Mouse (Mus musculus): ENCODE results near the gene 2300002M23Rik. TPM values are rescaled to one million over a fixed set of nuclear protein-coding genes. Genes with fewer than 3 reads are reported as not detected.
A peak's percentile ranks its signal among the peaks of the same experiment; 100 is the strongest.

The 2300002M23Rik gene
- total and polyA plus RNA-seq, 3 experiments, result not detected

- Histone ChIP-seq H3K4me1 (ENCODE audit: control insufficient read depth, insufficient read depth, low read length) (peaks cover 3% of the 10 kb centered on the region), H3K79me2 (replicated peaks; ENCODE audit: control insufficient read depth, insufficient read depth, low read length) (no peaks in the 10 kb centered on the region), H3K9ac (ENCODE audit: low read depth, low read length) (no peak overlapping the region), H3K27me3 (ENCODE audit: control insufficient read depth, insufficient read depth, low read length) (no peaks in the 10 kb centered on the region), H3K36me3 (ENCODE audit: control insufficient read depth, insufficient read depth, low read length) (no peaks in the 10 kb centered on the region), H3K27ac (no peak overlapping the region), H3K4me3 (no peak overlapping the region)
- intact Hi-C loops (cut with DNase I), result no loop called here
- DNase-seq, result no peak
- 49% methylated on average over 8 of the region's 8 CpGs for WGBS
- no peak for TF ChIP-seq CTCF (IDR thresholded peaks at IDR 0.05)
Observed at GRCm38 (mm10) chr17:35550871-35551270, 16.4 kb upstream of the 2300002M23Rik start.

DNA sequence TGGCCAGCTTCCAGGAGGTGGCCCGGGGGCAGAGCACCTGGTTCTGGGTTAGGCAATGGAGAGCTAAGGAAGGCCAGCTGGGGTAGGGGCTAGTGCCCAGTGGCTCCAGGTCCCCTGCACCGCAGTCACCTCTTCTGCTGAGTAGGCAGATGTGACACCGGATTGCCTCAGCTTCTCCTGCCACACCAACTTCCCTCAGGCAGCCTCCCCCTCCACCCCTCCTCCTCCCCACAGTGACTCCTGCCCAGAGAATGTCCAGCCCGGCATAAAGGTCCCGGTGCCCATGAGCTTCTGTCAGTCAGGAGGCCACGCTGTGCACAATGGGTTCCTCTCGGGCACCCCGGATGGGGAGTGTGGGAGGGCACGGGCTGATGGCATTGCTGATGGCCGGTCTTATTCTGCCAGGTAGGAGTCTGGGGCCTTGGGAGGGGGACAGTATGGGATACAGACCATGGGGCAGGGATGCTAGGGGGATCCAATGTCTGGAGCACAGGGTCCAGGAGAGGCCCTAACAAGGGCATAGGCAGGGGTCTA lies 15.3 kb upstream of the 2300002M23Rik start, which contains the start of gene Cdsn:
Cdsn (plus strand) TSS at position 248 of the 534 bp plus-strand sequence.
- H3K9ac ChIP-seq (ENCODE audit: low read depth, low read length), result no peak within 1 kb of the TSS
- no peak within 1 kb of the TSS for H3K27ac ChIP-seq
- WGBS, result 77% methylated on average over 10 of the region's 10 CpGs
- no peak for DNase-seq
- H3K79me2 ChIP-seq (replicated peaks; ENCODE audit: control insufficient read depth, insufficient read depth, low read length), result no peaks in the 10 kb centered on the region
- no peak within 1 kb of the TSS for H3K4me3 ChIP-seq
- TF ChIP-seq POLR2A (IDR thresholded peaks at IDR 0.05; ENCODE audit: insufficient read depth, low read depth, low read length) (no peak), CTCF (IDR thresholded peaks at IDR 0.05) (no peak), EP300 (IDR thresholded peaks at IDR 0.05; ENCODE audit: insufficient read depth, low read depth, low read length) (no peak)
- peaks cover 3% of the 10 kb centered on the region for H3K4me1 ChIP-seq (ENCODE audit: control insufficient read depth, insufficient read depth, low read length)
- H3K27me3 ChIP-seq (ENCODE audit: control insufficient read depth, insufficient read depth, low read length), result no peaks in the 10 kb centered on the region
- no peaks in the 10 kb centered on the region for H3K36me3 ChIP-seq (ENCODE audit: control insufficient read depth, insufficient read depth, low read length)
- intact Hi-C loops (cut with DNase I), result no loop called here

GRCm38 (mm10) chr17:35554321-35554720 lies 12.9 kb upstream of the 2300002M23Rik start:
- Histone ChIP-seq H3K27me3 (ENCODE audit: control insufficient read depth, insufficient read depth, low read length) (no peaks in the 10 kb centered on the region), H3K36me3 (ENCODE audit: control insufficient read depth, insufficient read depth, low read length) (no peaks in the 10 kb centered on the region), H3K9ac (ENCODE audit: low read depth, low read length) (no peak overlapping the region), H3K27ac (no peak overlapping the region), H3K79me2 (replicated peaks; ENCODE audit: control insufficient read depth, insufficient read depth, low read length) (no peaks in the 10 kb centered on the region), H3K4me1 (ENCODE audit: control insufficient read depth, insufficient read depth, low read length) (no peaks in the 10 kb centered on the region), H3K4me3 (no peak overlapping the region)
- WGBS, result 85% methylated on average over 5 of the region's 5 CpGs
- intact Hi-C loops (cut with DNase I), result no loop called here
- TF ChIP-seq POLR2A (IDR thresholded peaks at IDR 0.05; ENCODE audit: insufficient read depth, low read depth, low read length), result no peak
- no peak for DNase-seq

GRCm38 (mm10) chr17:35554761-35555397 lies 12.4 kb upstream of the 2300002M23Rik start:
- no peaks in the 10 kb centered on the region for H3K27me3 ChIP-seq (ENCODE audit: control insufficient read depth, insufficient read depth, low read length)
- WGBS, result 89% methylated on average over 18 of the region's 18 CpGs
- no peaks in the 10 kb centered on the region for H3K79me2 ChIP-seq (replicated peaks; ENCODE audit: control insufficient read depth, insufficient read depth, low read length)
- H3K36me3 ChIP-seq (ENCODE audit: control insufficient read depth, insufficient read depth, low read length), result no peaks in the 10 kb centered on the region
- no peak overlapping the region for H3K9ac ChIP-seq (ENCODE audit: low read depth, low read length)
- no peaks in the 10 kb centered on the region for H3K4me1 ChIP-seq (ENCODE audit: control insufficient read depth, insufficient read depth, low read length)
- TF ChIP-seq POLR2A (IDR thresholded peaks at IDR 0.05; ENCODE audit: insufficient read depth, low read depth, low read length) (no peak), EP300 (IDR thresholded peaks at IDR 0.05; ENCODE audit: insufficient read depth, low read depth, low read length) (no peak), CTCF (IDR thresholded peaks at IDR 0.05) (no peak)
- no peak for DNase-seq
- intact Hi-C loops (cut with DNase I), result no loop called here
- no peak overlapping the region for H3K27ac ChIP-seq
- H3K4me3 ChIP-seq, result no peak overlapping the region

GRCm38 (mm10) chr17:35556186-35556765 lies 11.0 kb upstream of the 2300002M23Rik start:
- no peak for TF ChIP-seq CTCF (IDR thresholded peaks at IDR 0.05)
- no peak for TF ChIP-seq POLR2A (IDR thresholded peaks at IDR 0.05; ENCODE audit: insufficient read depth, low read depth, low read length)
- TF ChIP-seq EP300 (IDR thresholded peaks at IDR 0.05; ENCODE audit: insufficient read depth, low read depth, low read length), result no peak
- Histone ChIP-seq H3K27ac (no peak overlapping the region), H3K4me3 (no peak overlapping the region), H3K79me2 (replicated peaks; ENCODE audit: control insufficient read depth, insufficient read depth, low read length) (no peaks in the 10 kb centered on the region), H3K36me3 (ENCODE audit: control insufficient read depth, insufficient read depth, low read length) (no peaks in the 10 kb centered on the region), H3K9ac (ENCODE audit: low read depth, low read length) (no peak overlapping the region), H3K4me1 (ENCODE audit: control insufficient read depth, insufficient read depth, low read length) (no peaks in the 10 kb centered on the region), H3K27me3 (ENCODE audit: control insufficient read depth, insufficient read depth, low read length) (no peaks in the 10 kb centered on the region)
- intact Hi-C loops (cut with DNase I), result no loop called here
- no peak for DNase-seq
- WGBS, result 81% methylated on average over 13 of the region's 13 CpGs

GRCm38 (mm10) chr17:35556812-35557211 lies 10.4 kb upstream of the 2300002M23Rik start:
- no peaks in the 10 kb centered on the region for H3K4me1 ChIP-seq (ENCODE audit: control insufficient read depth, insufficient read depth, low read length)
- no peak overlapping the region for H3K27ac ChIP-seq
- H3K36me3 ChIP-seq (ENCODE audit: control insufficient read depth, insufficient read depth, low read length), result no peaks in the 10 kb centered on the region
- intact Hi-C loops (cut with DNase I), result no loop called here
- H3K4me3 ChIP-seq, result no peak overlapping the region
- no peak for DNase-seq
- TF ChIP-seq EP300 (IDR thresholded peaks at IDR 0.05; ENCODE audit: insufficient read depth, low read depth, low read length) (no peak), CTCF (IDR thresholded peaks at IDR 0.05) (peak; percentile 68)
- no peaks in the 10 kb centered on the region for H3K27me3 ChIP-seq (ENCODE audit: control insufficient read depth, insufficient read depth, low read length)
- no peak overlapping the region for H3K9ac ChIP-seq (ENCODE audit: low read depth, low read length)
- no peaks in the 10 kb centered on the region for H3K79me2 ChIP-seq (replicated peaks; ENCODE audit: control insufficient read depth, insufficient read depth, low read length)
- 34% methylated on average over 5 of the region's 5 CpGs for WGBS
